Comparison of ENCODE assay signal across 17 mouse cellular contexts in genomic region chr3:56964156-56964555, GRCm38 (mm10).
DNase-seq lines count a peak whose midpoint lies in the region; ATAC-seq and TF ChIP-seq lines count a peak whose summit lies in the region.
"Had no signal": no experiment of that assay in that cellular context is flagged by ENCODE, and none has a peak within 500 bp of the region (broad histone marks: within the 10 kb centered on the region; RNA-seq: fewer than 3 reads in every experiment).

No protein-coding gene starts in this region.

- H3K27ac ChIP-seq in heart, embryonic 12.5 days (ENCODE audit: poor library complexity, severe bottlenecking) = no peak overlapping the region
- H3K27ac ChIP-seq in left cerebral cortex, adult 2 months = peak overlapping the region; percentile 89
- H3K27ac ChIP-seq: embryonic facial prominence, embryonic 10.5 days; embryonic facial prominence, embryonic 12.5 days had no signal

- no peak for ATAC-seq in heart, embryonic 12.5 days (ENCODE audit: insufficient number of reproducible peaks, low FRiP score)
- ATAC-seq: forebrain, embryonic 14.5 days; forebrain, embryonic 16.5 days had no signal

- WGBS in heart, embryonic 12.5 days = 86% methylated on average over 3 of the region's 3 CpGs

- TF ChIP-seq CTCF in left cerebral cortex, adult 2 months (IDR thresholded peaks at IDR 0.05) = no peak

- no peaks in the 10 kb centered on the region for H3K4me1 ChIP-seq in heart, embryonic 12.5 days (replicated peaks)
- H3K4me1 ChIP-seq: embryonic facial prominence, embryonic 10.5 days; embryonic facial prominence, embryonic 12.5 days had no signal

- no peaks in the 10 kb centered on the region for H3K27me3 ChIP-seq in heart, embryonic 12.5 days (replicated peaks)
- H3K27me3 ChIP-seq: embryonic facial prominence, embryonic 12.5 days had no signal

- DNase-seq in heart, adult 11 months = peak; percentile 33
- no peak for DNase-seq in left cerebral cortex, adult 2 months (ENCODE audit: extremely low spot score in 1 of 2, low spot score in 2 of 2)
- no peak for DNase-seq in left cerebral cortex, adult 11 months (ENCODE audit: low spot score)
- DNase-seq in telencephalon, adult 2 months (ENCODE audit: low read depth, low spot score) = peak; percentile 60
- no peak for DNase-seq in thymus, postnatal 25 days
- DNase-seq: adrenal gland, postnatal 10 days; adrenal gland, postnatal 25 days; cerebellum, adult 11-12 months; cerebellum, adult 2 months; cerebellum, adult 9-10 months; cerebellum, postnatal 10 days; cerebellum, postnatal 25 days had no signal

- no peak overlapping the region for H3K9ac ChIP-seq in heart, embryonic 12.5 days
- H3K9ac ChIP-seq: embryonic facial prominence, embryonic 12.5 days had no signal

- intact Hi-C loops in left cerebral cortex, adult 2 months (cut with DNase I) = no loop called here

- no peak overlapping the region for H3K4me2 ChIP-seq in heart, embryonic 12.5 days
- H3K4me2 ChIP-seq: embryonic facial prominence, embryonic 12.5 days had no signal

- H3K9me3 ChIP-seq in heart, embryonic 12.5 days (replicated peaks) = no peaks in the 10 kb centered on the region
- H3K9me3 ChIP-seq: embryonic facial prominence, embryonic 10.5 days; embryonic facial prominence, embryonic 12.5 days had no signal

- H3K4me3 ChIP-seq in heart, embryonic 12.5 days = no peak overlapping the region
- no peak overlapping the region for H3K4me3 ChIP-seq in left cerebral cortex, adult 2 months
- H3K4me3 ChIP-seq: embryonic facial prominence, embryonic 10.5 days; embryonic facial prominence, embryonic 12.5 days had no signal

- H3K36me3 ChIP-seq in heart, embryonic 12.5 days = no peaks in the 10 kb centered on the region
- H3K36me3 ChIP-seq: embryonic facial prominence, embryonic 10.5 days; embryonic facial prominence, embryonic 12.5 days had no signal

Comparison
In these comparisons a context has a peak if more than half of its experiments do, and no peak if none do; other contexts are left out.
1. DNase-seq: peak in heart, adult 11 months (single experiment) and telencephalon, adult 2 months (single experiment); none in left cerebral cortex, adult 2 months (0 of 2), left cerebral cortex, adult 11 months (single experiment) and thymus, postnatal 25 days (single experiment).